Mouse (Mus musculus): ENCODE data around the gene Ankfn1.

Gene Ankfn1

GRCm38 (mm10) chr11:89673916-89674507 lies 103.4 kb downstream of the Ankfn1 start:
- DNase-seq: no peak

GRCm38 (mm10) chr11:89672510-89673085 lies 104.9 kb downstream of the Ankfn1 start:
- DNase-seq: no peak

GRCm38 (mm10) chr11:89665170-89665880 lies 112.1 kb downstream of the Ankfn1 start:
- DNase-seq: no peak

GRCm38 (mm10) chr11:89659048-89659447 lies 118.4 kb downstream of the Ankfn1 start:
- DNase-seq: no peak

- no peak for DNase-seq
Observed at GRCm38 (mm10) chr11:89656556-89656955, 120.9 kb downstream of the Ankfn1 start.

GRCm38 (mm10) chr11:89635740-89636139 lies 141.7 kb downstream of the Ankfn1 start:
- DNase-seq: no peak

GRCm38 (mm10) chr11:89631315-89631714 lies 146.1 kb downstream of the Ankfn1 start:
- DNase-seq: no peak

- no peak for DNase-seq
Observed at GRCm38 (mm10) chr11:89628562-89628961, 148.9 kb downstream of the Ankfn1 start.

- DNase-seq: no peak
Observed at GRCm38 (mm10) chr11:89627232-89627631, 150.2 kb downstream of the Ankfn1 start.

- DNase-seq: no peak
Observed at GRCm38 (mm10) chr11:89623698-89624445, 153.6 kb downstream of the Ankfn1 start.

- peak; percentile 4 to 5 for DNase-seq
Observed at GRCm38 (mm10) chr11:89619955-89620354, 157.5 kb downstream of the Ankfn1 start.

GRCm38 (mm10) chr11:89615806-89616205 lies 161.6 kb downstream of the Ankfn1 start:
- no peak for DNase-seq

- DNase-seq: no peak
Observed at GRCm38 (mm10) chr11:89611596-89611995, 165.9 kb downstream of the Ankfn1 start.

GRCm38 (mm10) chr11:89608071-89608470 lies 169.4 kb downstream of the Ankfn1 start:
- DNase-seq: no peak

GRCm38 (mm10) chr11:89607270-89607669 lies 170.2 kb downstream of the Ankfn1 start:
- no peak for DNase-seq

GRCm38 (mm10) chr11:89606346-89606745 lies 171.1 kb downstream of the Ankfn1 start:
- peak; percentile 10 to 38 for DNase-seq

- DNase-seq: no peak
Observed at GRCm38 (mm10) chr11:89602966-89603365, 174.5 kb downstream of the Ankfn1 start.

- DNase-seq: no peak
Observed at GRCm38 (mm10) chr11:89600921-89601515, 176.4 kb downstream of the Ankfn1 start.

GRCm38 (mm10) chr11:89590273-89590874 lies 187.1 kb downstream of the Ankfn1 start:
- DNase-seq: no peak

- DNase-seq: no peak
Observed at GRCm38 (mm10) chr11:89586341-89586740, 191.1 kb downstream of the Ankfn1 start.

GRCm38 (mm10) chr11:89579826-89580225 lies 197.6 kb downstream of the Ankfn1 start:
- no peak for DNase-seq

GRCm38 (mm10) chr11:89579111-89579510 lies 198.3 kb downstream of the Ankfn1 start:
- no peak for DNase-seq

All from cerebellum, postnatal 25 days (tissue).